Mouse (Mus musculus) limb, embryonic 15.5 days (tissue): ENCODE measurements around the gene Whrn. TPM values are rescaled to one million over a fixed set of nuclear protein-coding genes. Genes with fewer than 3 reads are reported as not detected.

Source experiments
- ATAC-seq: fragments of 200-750 bp; cut with Nextera tagmentation; 2 replicates; pipeline ENCODE4 v1.8.0; 2017; ENCODE audit warnings: low read depth, moderate TSS enrichment; ENCODE audit not compliant: insufficient number of reproducible peaks, low FRiP score, low TSS enrichment
- H3K27ac ChIP-seq: fragments of 300-500 bp; sonication (generic); 2 replicates; pipeline ENCODE4 v1.5.1; 2015; ENCODE audit warnings: moderate library complexity, mild to moderate bottlenecking, inconsistent platforms
- H3K27me3 ChIP-seq: fragments of 300-500 bp; sonication (generic); 2 replicates; pipeline ENCODE4 v1.6.1; 2015; ENCODE audit warnings: inconsistent platforms
- H3K36me3 ChIP-seq: fragments of 300-500 bp; sonication (generic); 2 replicates; pipeline ENCODE4 v1.6.1; 2015; ENCODE audit warnings: inconsistent platforms
- H3K4me1 ChIP-seq: fragments of 300-500 bp; sonication (generic); 2 replicates; pipeline ENCODE4 v1.6.1; 2015; ENCODE audit warnings: inconsistent platforms
- H3K4me2 ChIP-seq: fragments of 300-500 bp; sonication (generic); 2 replicates; pipeline ENCODE4 v1.6.1; 2015; ENCODE audit warnings: mild to moderate bottlenecking, inconsistent platforms
- H3K4me3 ChIP-seq: fragments of 300-500 bp; sonication (generic); 2 replicates; pipeline ENCODE4 v1.5.1; 2015; ENCODE audit warnings: mild to moderate bottlenecking, inconsistent platforms
- H3K9ac ChIP-seq: fragments of 300-500 bp; sonication (generic); 2 replicates; pipeline ENCODE4 v1.6.1; 2015; ENCODE audit warnings: inconsistent platforms
- H3K9me3 ChIP-seq: fragments of 300-500 bp; sonication (generic); 2 replicates; pipeline ENCODE4 v1.6.1; 2016; ENCODE audit warnings: inconsistent platforms
- WGBS: fragments of 180-500 bp; shearing (Covaris S2); methylation state at CpG from one replicate; pipeline ENCODE4 v1.1.7; 2015; 5-methylcytosine and 5-hydroxymethylcytosine counted together
- polyA plus RNA-seq: library from polyadenylated mRNA; unstranded; fragments of >200 nt; fragmentation: Nextera tagmentation; extraction: Ambion mirVana; gene quantifications from 2 replicates; pipeline ENCODE4 v1.2.1, GENCODE M21; 2015

Whrn gene
- polyA plus RNA-seq, 1 experiment from 2014 or later, result 4.8 TPM

GRCm38 (mm10) chr4:63514454-63514984 lies 18.7 kb upstream of the Whrn start:
- H3K4me3 ChIP-seq, result no peak overlapping the region
- H3K36me3 ChIP-seq, result no peaks in the 10 kb centered on the region
- no peaks in the 10 kb centered on the region for H3K27me3 ChIP-seq
- H3K4me1 ChIP-seq, result no peaks in the 10 kb centered on the region
- no peaks in the 10 kb centered on the region for H3K9me3 ChIP-seq
- no peak for ATAC-seq
- H3K4me2 ChIP-seq, result no peak overlapping the region
- no peak overlapping the region for H3K27ac ChIP-seq
- no peak overlapping the region for H3K9ac ChIP-seq
- 62% methylated on average over 4 of the region's 4 CpGs for WGBS

- Histone ChIP-seq H3K27me3 (no peaks in the 10 kb centered on the region), H3K27ac (no peak overlapping the region), H3K9me3 (no peaks in the 10 kb centered on the region), H3K4me1 (no peaks in the 10 kb centered on the region), H3K4me3 (no peak overlapping the region), H3K4me2 (no peak overlapping the region), H3K9ac (no peak overlapping the region), H3K36me3 (no peaks in the 10 kb centered on the region)
- 54% methylated on average over 2 of the region's 2 CpGs for WGBS
- ATAC-seq, result no peak
Measured at GRCm38 (mm10) chr4:63512921-63513320, 17.1 kb upstream of the Whrn start.

- no peaks in the 10 kb centered on the region for H3K9me3 ChIP-seq
- no peaks in the 10 kb centered on the region for H3K27me3 ChIP-seq
- no peak for ATAC-seq
- H3K4me3 ChIP-seq, result no peak overlapping the region
- no peak overlapping the region for H3K9ac ChIP-seq
- H3K4me2 ChIP-seq, result no peak overlapping the region
- no peaks in the 10 kb centered on the region for H3K36me3 ChIP-seq
- WGBS, result 29% methylated on average over 4 of the region's 4 CpGs
- H3K4me1 ChIP-seq, result no peaks in the 10 kb centered on the region
- no peak overlapping the region for H3K27ac ChIP-seq
Measured at GRCm38 (mm10) chr4:63508232-63508631, 12.4 kb upstream of the Whrn start.

GRCm38 (mm10) chr4:63507478-63507877 lies 11.7 kb upstream of the Whrn start:
- H3K27ac ChIP-seq, result no peak overlapping the region
- no peaks in the 10 kb centered on the region for H3K9me3 ChIP-seq
- H3K36me3 ChIP-seq, result no peaks in the 10 kb centered on the region
- no peak overlapping the region for H3K4me2 ChIP-seq
- H3K4me3 ChIP-seq, result no peak overlapping the region
- H3K9ac ChIP-seq, result no peak overlapping the region
- WGBS, result 70% methylated on average over 5 of the region's 5 CpGs
- no peak for ATAC-seq
- H3K27me3 ChIP-seq, result no peaks in the 10 kb centered on the region
- H3K4me1 ChIP-seq, result no peaks in the 10 kb centered on the region

GRCm38 (mm10) chr4:63503949-63504348 lies 8.2 kb upstream of the Whrn start:
- Histone ChIP-seq H3K9me3 (no peaks in the 10 kb centered on the region), H3K4me1 (no peaks in the 10 kb centered on the region), H3K4me3 (no peak overlapping the region), H3K27ac (no peak overlapping the region), H3K27me3 (no peaks in the 10 kb centered on the region), H3K36me3 (no peaks in the 10 kb centered on the region), H3K4me2 (no peak overlapping the region), H3K9ac (no peak overlapping the region)
- ATAC-seq, result no peak
- 74% methylated on average over 5 of the region's 5 CpGs for WGBS

- no peaks in the 10 kb centered on the region for H3K27me3 ChIP-seq
- H3K9me3 ChIP-seq, result no peaks in the 10 kb centered on the region
- no peak overlapping the region for H3K4me2 ChIP-seq
- H3K27ac ChIP-seq, result no peak overlapping the region
- no peak overlapping the region for H3K4me3 ChIP-seq
- ATAC-seq, result no peak
- H3K9ac ChIP-seq, result no peak overlapping the region
- H3K4me1 ChIP-seq, result peaks cover 3% of the 10 kb centered on the region
- WGBS, result 63% methylated on average over 5 of the region's 5 CpGs
- no peaks in the 10 kb centered on the region for H3K36me3 ChIP-seq
Measured at GRCm38 (mm10) chr4:63501050-63501449, 5.3 kb upstream of the Whrn start.

- Histone ChIP-seq H3K4me1 (peaks cover 26% of the 10 kb centered on the region), H3K4me3 (no peak overlapping the region), H3K36me3 (no peaks in the 10 kb centered on the region), H3K27ac (no peak overlapping the region), H3K9ac (no peak overlapping the region), H3K4me2 (no peak overlapping the region), H3K9me3 (no peaks in the 10 kb centered on the region), H3K27me3 (peaks cover 10% of the 10 kb centered on the region)
- 32% methylated on average over 3 of the region's 3 CpGs for whole genome bisulfite sequencing
- no peak for ATAC-seq
Measured at GRCm38 (mm10) chr4:63498346-63498745, 2.6 kb upstream of the Whrn start.

- no peak overlapping the region for H3K27ac ChIP-seq
- no peak for ATAC-seq
- no peaks in the 10 kb centered on the region for H3K36me3 ChIP-seq
- H3K4me3 ChIP-seq, result peak overlapping the region; percentile 70
- peak overlapping the region; percentile 94 for H3K4me2 ChIP-seq
- peaks cover 27% of the 10 kb centered on the region for H3K4me1 ChIP-seq
- H3K27me3 ChIP-seq, result peaks cover 10% of the 10 kb centered on the region
- no peaks in the 10 kb centered on the region for H3K9me3 ChIP-seq
- H3K9ac ChIP-seq, result no peak overlapping the region
- 9% methylated on average over 5 of the region's 6 CpGs for WGBS
Measured at GRCm38 (mm10) chr4:63496312-63496711, 521 bp upstream of the Whrn start.

GRCm38 (mm10) chr4:63494967-63495914 lies 550 bp downstream of the Whrn start:
- Histone ChIP-seq H3K36me3 (no peaks in the 10 kb centered on the region), H3K4me2 (peak overlapping the region; percentile 94), H3K27me3 (peaks cover 10% of the 10 kb centered on the region), H3K9ac (peak overlapping the region; percentile 66), H3K4me1 (peaks cover 29% of the 10 kb centered on the region), H3K9me3 (no peaks in the 10 kb centered on the region), H3K4me3 (peak overlapping the region; percentile 70), H3K27ac (peak overlapping the region; percentile 74)
- 0% methylated on average over 104 of the region's 107 CpGs for WGBS
- ATAC-seq, result peak; percentile 31; the same call in 1 of the 2 replicates

GRCm38 (mm10) chr4:63494401-63494966 lies 1.3 kb downstream of the Whrn start:
- peaks cover 10% of the 10 kb centered on the region for H3K27me3 ChIP-seq
- no peaks in the 10 kb centered on the region for H3K9me3 ChIP-seq
- peak overlapping the region; percentile 66; the same call in 1 of the 2 replicates for H3K9ac ChIP-seq
- H3K4me1 ChIP-seq, result peaks cover 30% of the 10 kb centered on the region
- no peak overlapping the region for H3K27ac ChIP-seq
- H3K36me3 ChIP-seq, result no peaks in the 10 kb centered on the region
- peak overlapping the region; percentile 70 for H3K4me3 ChIP-seq
- peak overlapping the region; percentile 94 for H3K4me2 ChIP-seq
- 3% methylated on average over 43 of the region's 43 CpGs for WGBS
- no peak for ATAC-seq

- H3K9me3 ChIP-seq, result no peaks in the 10 kb centered on the region
- H3K4me3 ChIP-seq, result peak overlapping the region; percentile 70; the same call in 1 of the 2 replicates
Measured at GRCm38 (mm10) chr4:63493351-63494121, 2.3 kb downstream of the Whrn start.

More at GRCm38 (mm10) chr4:63493351-63494121, 2.3 kb downstream of the Whrn start:
- H3K4me2 ChIP-seq, result peak overlapping the region; percentile 94
- ATAC-seq, result no peak
- 51% methylated on average over 9 of the region's 9 CpGs for WGBS
- H3K4me1 ChIP-seq, result peaks cover 30% of the 10 kb centered on the region
- no peaks in the 10 kb centered on the region for H3K36me3 ChIP-seq
- H3K27me3 ChIP-seq, result peaks cover 10% of the 10 kb centered on the region
- H3K27ac ChIP-seq, result no peak overlapping the region
- H3K9ac ChIP-seq, result no peak overlapping the region
